Mouse (Mus musculus): ENCODE results near the gene Calu.
"Not testable (repeated sequence)": the region's sequence is repeated elsewhere in the genome, so short reads cannot be mapped to it uniquely, and the experiment has no call there.

Calu gene

GRCm38 (mm10) chr6:29362246-29363128, 14.6 kb downstream of the Calu start:
- DNase-seq (ENCODE audit: low spot score) = no peak

GRCm38 (mm10) chr6:29363129-29363515, 15.3 kb downstream of the Calu start:
- DNase-seq (ENCODE audit: low spot score) = no peak

GRCm38 (mm10) chr6:29365277-29365676, 17.4 kb downstream of the Calu start:
- no peak for DNase-seq (ENCODE audit: low spot score)

GRCm38 (mm10) chr6:29377386-29377785, 29.5 kb downstream of the Calu start:
- no peak for DNase-seq (ENCODE audit: low spot score)

- DNase-seq (ENCODE audit: low spot score) = no peak
Observed at GRCm38 (mm10) chr6:29378678-29379077, 30.8 kb downstream of the Calu start.

- DNase-seq (ENCODE audit: low spot score) = no peak
Observed at GRCm38 (mm10) chr6:29379954-29380353, 32.1 kb downstream of the Calu start.

- no peak for DNase-seq (ENCODE audit: low spot score)
Observed at GRCm38 (mm10) chr6:29382442-29382841, 34.6 kb downstream of the Calu start.

- no peak for DNase-seq (ENCODE audit: low spot score)
Observed at GRCm38 (mm10) chr6:29388052-29388518, 40.2 kb downstream of the Calu start, which contains the start of gene Opn1sw. Opn1sw (minus strand) TSS chr6:29388468.

GRCm38 (mm10) chr6:29388606-29389080, 40.8 kb downstream of the Calu start:
- no peak for DNase-seq (ENCODE audit: low spot score)

- DNase-seq (ENCODE audit: low spot score) = no peak
Observed at GRCm38 (mm10) chr6:29389425-29389824, 41.6 kb downstream of the Calu start.

GRCm38 (mm10) chr6:29390500-29390899, 42.6 kb downstream of the Calu start:
- DNase-seq (ENCODE audit: low spot score) = not testable (repeated sequence)

- not testable (repeated sequence) for DNase-seq (ENCODE audit: low spot score)
Observed at GRCm38 (mm10) chr6:29391241-29391640, 43.4 kb downstream of the Calu start.

GRCm38 (mm10) chr6:29391802-29392201, 43.9 kb downstream of the Calu start:
- no peak for DNase-seq (ENCODE audit: low spot score)

GRCm38 (mm10) chr6:29394286-29394685, 46.4 kb downstream of the Calu start:
- DNase-seq (ENCODE audit: low spot score) = no peak

- DNase-seq (ENCODE audit: low spot score) = peak; percentile 77
Observed at GRCm38 (mm10) chr6:29395910-29396713, 48.2 kb downstream of the Calu start, which contains the start of gene Ccdc136. Ccdc136 (plus strand) TSS chr6:29396309.

GRCm38 (mm10) chr6:29396714-29397540, 49.1 kb downstream of the Calu start:
- no peak for DNase-seq (ENCODE audit: low spot score)

GRCm38 (mm10) chr6:29397575-29397974, 49.7 kb downstream of the Calu start:
- DNase-seq (ENCODE audit: low spot score) = peak; percentile 58

- no peak for DNase-seq (ENCODE audit: low spot score)
Observed at GRCm38 (mm10) chr6:29399851-29400250, 52.0 kb downstream of the Calu start.

- peak; percentile 51 for DNase-seq (ENCODE audit: low spot score)
Observed at GRCm38 (mm10) chr6:29402693-29403342, 54.9 kb downstream of the Calu start.

GRCm38 (mm10) chr6:29406412-29406811, 58.5 kb downstream of the Calu start:
- DNase-seq (ENCODE audit: low spot score) = no peak

- no peak for DNase-seq (ENCODE audit: low spot score)
Observed at GRCm38 (mm10) chr6:29415446-29415845, 67.6 kb downstream of the Calu start.

All from retina, embryonic 14.5 days (tissue).